Mouse (Mus musculus) MEL (cell line): Measurements from ENCODE around the gene 1500009L16Rik.

Experiments used
- KAT2A ChIP-seq: conservative IDR thresholded peaks from 2 replicates; pipeline ENCODE4 v1.6.1; 2012; ENCODE audit warnings: low read depth, low read length, improper control_type of control experiment, inconsistent platforms
- SMC3 ChIP-seq: IDR thresholded peaks from 2 replicates; pipeline ENCODE4 v1.6.1; 2011; ENCODE audit warnings: low read depth, low read length, improper control_type of control experiment

DNA sequence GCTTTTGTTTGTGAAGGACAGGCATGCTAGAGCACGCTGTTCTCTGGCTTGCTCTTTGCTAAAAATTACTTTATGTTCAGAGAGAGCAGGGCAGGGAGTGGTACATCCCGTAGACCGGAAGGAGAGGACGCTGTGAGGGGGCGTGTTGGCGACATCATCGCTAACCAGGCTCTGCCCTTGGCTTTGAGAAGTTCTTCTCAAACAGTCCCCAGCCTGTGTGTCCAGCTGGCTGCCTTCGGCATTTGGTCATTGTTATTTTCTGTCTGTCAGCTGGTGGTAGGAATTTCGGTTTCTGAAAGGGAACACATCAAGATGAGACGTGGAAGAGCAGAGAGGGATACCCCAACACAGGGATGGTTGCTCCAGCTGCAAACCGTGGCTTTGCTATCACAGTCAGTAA is 3.5 kb downstream of the 1500009L16Rik start:
- TF ChIP-seq SMC3 (no peak), KAT2A (no peak)
